Mouse (Mus musculus) monocyte, adult 5-6 weeks (primary cell): ENCODE results near the gene Rpl18a. TPM values are rescaled to one million over a fixed set of nuclear protein-coding genes. Genes with fewer than 3 reads are reported as not detected.
A peak's percentile ranks its signal among the peaks of the same experiment; 100 is the strongest.

Source experiments
- ATAC-seq: fragments of 153-309, 156-312 bp; replicated peaks from 2 replicates; pipeline ENCODE4 v1.8.0; 2017; ENCODE audit warnings: mild to moderate bottlenecking; ENCODE audit not compliant: low TSS enrichment, insufficient number of reproducible peaks, severe bottlenecking, poor library complexity, low FRiP score
- total RNA-seq: library from RNA; stranded (forward); fragments of 200-1000, 200-491, 200-594 nt; gene quantifications from 3 replicates; pipeline ENCODE4 v1.2.3, GENCODE M21; 2017

Gene Rpl18a
- 1,371 to 1,607 TPM (median 1,447 TPM) in 3 replicates for total RNA-seq

- peak; percentile 91 for ATAC-seq
Observed at GRCm38 (mm10) chr8:70897021-70897680, at the start of gene Rpl18a. Gene Rpl18a (minus strand): TSS chr8:70897412.

GRCm38 (mm10) chr8:70943187-70943586, 46.0 kb upstream of the Rpl18a start:
- no peak for ATAC-seq

GRCm38 (mm10) chr8:70941478-70941877, 44.3 kb upstream of the Rpl18a start:
- ATAC-seq = no peak

- ATAC-seq = no peak
Observed at GRCm38 (mm10) chr8:70937200-70937599, 40.0 kb upstream of the Rpl18a start.

- ATAC-seq = no peak
Observed at GRCm38 (mm10) chr8:70934786-70935185, 37.6 kb upstream of the Rpl18a start.

GRCm38 (mm10) chr8:70933036-70933435, 35.8 kb upstream of the Rpl18a start:
- no peak for ATAC-seq

GRCm38 (mm10) chr8:70931731-70932130, 34.5 kb upstream of the Rpl18a start:
- ATAC-seq = no peak

- no peak for ATAC-seq
Observed at GRCm38 (mm10) chr8:70928778-70929322, 31.6 kb upstream of the Rpl18a start.

GRCm38 (mm10) chr8:70928096-70928495, 30.9 kb upstream of the Rpl18a start:
- no peak for ATAC-seq

- ATAC-seq = no peak
Observed at GRCm38 (mm10) chr8:70926396-70926795, 29.2 kb upstream of the Rpl18a start.

- no peak for ATAC-seq
Observed at GRCm38 (mm10) chr8:70925754-70926153, 28.5 kb upstream of the Rpl18a start.

- no peak for ATAC-seq
Observed at GRCm38 (mm10) chr8:70924151-70924550, 26.9 kb upstream of the Rpl18a start.

GRCm38 (mm10) chr8:70920049-70920922, 23.1 kb upstream of the Rpl18a start:
- ATAC-seq = no peak

GRCm38 (mm10) chr8:70914704-70915103, 17.5 kb upstream of the Rpl18a start:
- ATAC-seq = no peak

- ATAC-seq = no peak
Observed at GRCm38 (mm10) chr8:70913523-70913922, 16.3 kb upstream of the Rpl18a start.

GRCm38 (mm10) chr8:70912955-70913354, 15.7 kb upstream of the Rpl18a start:
- no peak for ATAC-seq

- ATAC-seq = no peak
Observed at GRCm38 (mm10) chr8:70911596-70911995, 14.4 kb upstream of the Rpl18a start.

GRCm38 (mm10) chr8:70907518-70907917, 10.3 kb upstream of the Rpl18a start:
- ATAC-seq = no peak

GRCm38 (mm10) chr8:70905831-70906736, 8.9 kb upstream of the Rpl18a start, which contains the start of gene Map1s:
Gene Map1s (plus strand): TSS chr8:70905932.
- peak; percentile 51 for ATAC-seq
